Mouse (Mus musculus): ENCODE data around the gene Ubap2.

Ubap2 gene

DNA sequence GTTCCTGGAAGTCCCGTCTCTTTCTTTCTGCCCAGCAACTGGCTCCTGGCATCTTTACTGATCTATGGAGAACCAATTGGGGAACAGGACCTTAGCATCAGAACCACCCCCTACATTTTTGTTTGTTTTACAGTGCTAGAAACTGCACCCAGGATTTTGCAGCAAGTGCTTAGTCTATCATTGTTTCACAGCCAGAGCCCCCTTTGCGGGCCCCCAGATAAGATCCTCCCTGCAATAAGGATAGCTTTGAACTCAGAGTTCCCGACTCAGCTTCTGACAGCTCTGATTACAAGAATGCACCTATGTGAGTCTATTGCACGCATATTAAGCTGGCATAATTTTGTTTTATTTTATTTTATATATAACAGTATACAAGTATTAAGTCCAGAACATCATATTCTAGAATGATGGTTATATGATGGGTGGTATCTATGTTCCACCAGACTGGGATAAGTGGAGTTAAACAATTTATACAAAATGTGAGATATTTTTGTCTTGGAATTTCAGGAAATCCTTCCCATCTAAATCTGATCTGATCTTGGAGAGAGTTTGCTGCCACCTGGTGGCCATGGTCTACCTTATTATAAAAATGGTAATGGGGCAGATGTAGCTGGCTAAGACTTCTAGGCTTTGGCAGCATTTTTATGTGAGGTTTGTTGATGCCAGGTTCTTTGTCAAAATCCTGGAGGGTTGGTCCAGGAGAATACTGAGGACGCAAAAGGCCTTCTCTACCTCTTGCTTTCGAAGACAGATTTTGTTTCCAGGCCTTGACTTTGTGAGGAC is 109.1 kb downstream of the Ubap2 start:
- in situ Hi-C loops (cut with MboI, MseI) = loop anchor here (5.0 kb wide), 1 partner anchor 34 kb away; no protein-coding TSS in a partner anchor

DNA sequence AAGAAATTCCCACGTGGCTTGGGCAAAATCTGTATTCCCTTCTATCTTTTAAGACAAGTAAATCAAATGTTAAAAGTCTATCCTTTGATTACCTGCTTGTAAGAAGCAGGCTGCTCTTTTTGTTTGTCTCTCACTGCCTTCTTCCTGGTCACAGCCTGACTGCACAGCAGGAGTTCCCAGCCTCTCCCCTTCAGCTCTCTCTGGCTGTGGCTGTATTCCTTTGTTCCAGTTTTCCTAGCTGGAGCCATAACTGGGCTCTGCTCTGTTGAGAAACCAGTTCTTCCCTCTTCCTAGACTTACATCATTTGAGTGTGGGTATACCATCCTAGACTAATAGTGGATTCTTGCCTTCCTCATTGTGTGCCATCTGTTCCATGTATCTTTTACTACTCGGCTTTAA is 110.0 kb downstream of the Ubap2 start:
- in situ Hi-C loops (cut with MboI, MseI) = loop anchor here (5.0 kb wide), 1 partner anchor 33 kb away; no protein-coding TSS in a partner anchor

DNA sequence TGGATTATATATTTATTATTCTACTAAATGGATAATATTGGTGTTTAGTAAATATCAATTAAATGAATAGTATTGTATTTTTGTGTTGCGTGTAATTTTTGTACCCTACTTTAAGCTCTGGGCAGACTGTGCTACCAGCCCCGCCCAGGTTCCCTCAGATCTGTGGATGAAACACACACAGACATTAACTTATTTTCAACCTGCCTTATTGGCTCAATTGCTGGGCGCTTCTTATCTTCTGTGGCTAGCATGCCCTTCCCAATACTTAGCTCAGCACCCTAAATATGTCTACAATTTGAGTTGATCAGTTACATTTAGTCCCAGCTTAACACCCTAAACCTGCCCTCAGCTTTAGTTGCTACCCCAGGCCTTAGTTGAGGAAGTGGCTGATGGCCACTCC is 113.7 kb downstream of the Ubap2 start:
- in situ Hi-C loops (cut with MboI, MseI) = no loop called here

DNA sequence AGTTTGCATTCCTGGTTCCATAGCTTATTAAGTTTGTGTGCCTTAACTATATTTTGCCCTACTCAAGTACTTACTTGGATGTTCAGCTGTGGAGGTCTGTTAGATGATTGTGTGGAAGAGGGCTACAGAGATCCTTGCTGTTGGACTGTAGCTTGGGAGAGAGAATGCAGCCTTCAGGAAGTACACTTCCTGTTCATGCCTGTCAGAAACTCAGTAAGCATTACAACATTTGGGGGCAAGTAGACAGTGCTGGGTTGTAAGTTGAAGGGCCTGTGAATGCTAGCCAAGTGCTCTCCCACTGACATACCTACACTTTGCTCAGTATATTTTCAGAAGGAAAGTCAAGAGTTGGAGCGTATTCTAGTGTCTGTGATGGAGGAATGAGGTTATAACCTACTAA is 116.7 kb downstream of the Ubap2 start:
- in situ Hi-C loops (cut with MboI, MseI) = no loop called here

DNA sequence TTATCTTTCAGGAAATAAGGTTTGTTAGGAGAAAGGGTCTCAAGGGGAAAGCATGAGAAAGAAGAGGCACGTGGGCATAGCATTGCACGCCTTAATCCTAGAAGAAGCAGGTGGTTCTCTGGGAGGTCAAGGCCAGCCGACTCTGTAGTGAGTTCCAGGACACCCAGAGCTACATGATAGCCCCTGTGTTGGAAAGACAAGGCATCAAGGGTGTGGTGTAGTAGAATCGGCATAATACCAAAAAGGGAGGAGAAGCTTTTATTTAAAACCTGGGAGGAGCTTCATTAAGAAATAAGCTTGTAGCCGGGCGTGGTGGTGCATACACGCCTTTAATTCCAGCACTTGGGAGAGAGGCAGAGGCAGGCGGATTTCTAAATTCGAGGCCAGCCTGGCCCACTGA is 118.0 kb downstream of the Ubap2 start:
- in situ Hi-C loops (cut with MboI, MseI) = no loop called here

DNA sequence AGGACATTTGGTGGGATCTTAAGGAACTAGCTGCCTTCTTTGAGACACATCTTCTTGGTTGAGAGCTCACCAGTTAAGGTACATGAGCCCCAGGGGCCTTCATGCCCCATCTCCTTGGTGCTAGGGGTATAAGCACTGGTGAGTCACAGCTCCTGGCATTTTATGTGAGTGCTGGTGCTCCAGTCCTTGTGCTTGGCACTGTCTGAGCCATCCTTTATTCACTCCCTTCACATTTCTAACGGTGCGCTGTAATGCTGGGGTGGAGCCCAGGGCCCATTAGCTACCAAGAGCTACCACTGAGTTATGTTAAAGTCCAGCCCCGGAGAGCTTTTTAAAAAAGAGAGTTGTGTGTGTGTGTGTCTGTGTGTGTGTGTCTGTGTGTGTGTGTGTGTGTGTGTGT is 121.8 kb downstream of the Ubap2 start:
- in situ Hi-C loops (cut with MboI, MseI) = no loop called here

DNA sequence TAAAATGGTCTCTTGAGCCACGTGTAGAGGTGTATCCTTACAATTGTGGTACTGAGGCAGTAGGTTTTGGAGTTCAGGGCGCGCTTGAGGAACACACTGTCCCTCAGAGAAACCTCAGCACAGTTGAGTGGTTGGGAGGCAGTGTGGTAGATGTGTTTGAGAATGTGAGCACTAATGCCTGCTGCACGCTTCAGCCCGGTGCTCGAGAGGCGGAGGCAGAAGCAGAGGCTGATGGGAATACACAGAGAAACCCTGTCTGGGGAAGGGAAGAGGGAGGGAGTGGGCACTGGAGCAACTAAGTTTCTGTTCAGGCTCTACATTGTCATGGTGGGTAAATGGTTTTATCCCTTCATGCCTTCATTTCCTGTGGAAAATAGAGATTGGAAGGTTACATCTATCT is 123.8 kb downstream of the Ubap2 start:
- in situ Hi-C loops (cut with MboI, MseI) = no loop called here

DNA sequence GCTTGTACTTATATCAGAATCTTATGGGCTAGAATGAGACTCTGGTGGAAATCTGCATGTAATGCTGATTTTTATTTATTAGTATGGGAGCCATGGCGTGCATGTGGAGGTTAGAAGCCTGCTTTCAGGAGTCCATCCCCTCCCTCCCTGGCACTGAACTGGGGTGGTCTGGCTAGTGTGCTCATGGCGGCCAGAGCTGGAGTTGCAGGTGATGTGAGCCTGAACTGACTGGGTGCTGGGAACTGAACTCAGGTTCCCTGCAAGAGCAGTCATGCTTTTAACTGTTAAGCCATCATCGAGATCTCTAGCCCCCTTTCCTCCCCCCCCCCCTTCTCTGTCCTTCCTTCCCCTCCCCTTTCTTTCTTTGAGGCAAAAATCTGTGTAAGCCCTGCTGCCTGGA is 125.1 kb downstream of the Ubap2 start:
- in situ Hi-C loops (cut with MboI, MseI) = no loop called here
